Mouse (Mus musculus) kidney, embryonic 15.5 days (tissue): ENCODE results near the gene Sirt2. TPM values are rescaled to one million over a fixed set of nuclear protein-coding genes. Genes with fewer than 3 reads are reported as not detected.
A peak's percentile ranks its signal among the peaks of the same experiment; 100 is the strongest.

Source experiments
- ATAC-seq: fragments of 200-750 bp; cut with Nextera tagmentation; replicated peaks from 2 replicates; pipeline ENCODE4 v1.8.0; 2017; ENCODE audit warnings: moderate TSS enrichment; ENCODE audit not compliant: low FRiP score
- H3K27ac ChIP-seq: fragments of 300-500 bp; sonication (generic); 2 replicates; pipeline ENCODE4 v1.5.1; 2015; ENCODE audit warnings: mild to moderate bottlenecking, inconsistent platforms
- H3K27me3 ChIP-seq: fragments of 300-500 bp; sonication (generic); 2 replicates; pipeline ENCODE4 v1.6.1; 2015; ENCODE audit warnings: inconsistent platforms
- H3K36me3 ChIP-seq: fragments of 300-500 bp; sonication (generic); 2 replicates; pipeline ENCODE4 v1.6.1; 2015; ENCODE audit warnings: inconsistent platforms
- H3K4me1 ChIP-seq: fragments of 300-500 bp; sonication (generic); 2 replicates; pipeline ENCODE4 v1.6.1; 2015; ENCODE audit warnings: inconsistent platforms
- H3K4me2 ChIP-seq: fragments of 300-500 bp; sonication (generic); 2 replicates; pipeline ENCODE4 v1.6.1; 2015; ENCODE audit warnings: moderate library complexity, mild to moderate bottlenecking, inconsistent platforms
- H3K4me3 ChIP-seq: fragments of 300-500 bp; sonication (generic); replicated peaks from 2 replicates; pipeline ENCODE4 v1.5.1; 2015; ENCODE audit warnings: mild to moderate bottlenecking, inconsistent platforms
- H3K9ac ChIP-seq: fragments of 300-500 bp; sonication (generic); 2 replicates; pipeline ENCODE4 v1.6.1; 2015; ENCODE audit warnings: mild to moderate bottlenecking, inconsistent platforms
- H3K9me3 ChIP-seq: fragments of 300-500 bp; sonication (generic); replicated peaks from 2 replicates; pipeline ENCODE4 v1.6.1; 2016; ENCODE audit warnings: inconsistent platforms
- WGBS: fragments of 180-500 bp; shearing (Covaris S2); methylation state at CpG from one replicate; pipeline ENCODE4 v1.1.7; 2015; ENCODE audit warnings: mixed read lengths; 5-methylcytosine and 5-hydroxymethylcytosine counted together
- polyA plus RNA-seq: library from polyadenylated mRNA; unstranded; fragments of >200 nt; fragmentation: Nextera tagmentation; extraction: Ambion mirVana; gene quantifications from 2 replicates; pipeline ENCODE4 v1.2.1, GENCODE M21; 2015

The Sirt2 gene
- polyA plus RNA-seq, 1 experiment from 2014 or later: 67.6 TPM

- H3K36me3 ChIP-seq: peaks cover under 1% of the 10 kb centered on the region; the same call in 1 of the 2 replicates
- H3K9me3 ChIP-seq: no peaks in the 10 kb centered on the region
- WGBS: 67% methylated on average over 7 of the region's 7 CpGs
- 0 out of 2 replicates have a peak within 1 kb of the TSS, but pooled peaks have one; percentile 3 for H3K27ac ChIP-seq
- peak within 1 kb of the TSS; percentile 84 for H3K4me3 ChIP-seq
- H3K9ac ChIP-seq: peak within 1 kb of the TSS; percentile 69
- peak within 1 kb of the TSS; percentile 69 for H3K4me2 ChIP-seq
- no peaks in the 10 kb centered on the region for H3K27me3 ChIP-seq
- no peak for ATAC-seq
- peaks cover 25% of the 10 kb centered on the region for H3K4me1 ChIP-seq
Observed at GRCm38 (mm10) chr7:28767462-28767965, 979 bp downstream of the Sirt2 start, which contains the start of gene Nfkbib. Gene Nfkbib (minus strand): TSS chr7:28767512.

- no peak for ATAC-seq
- WGBS: 92% methylated on average over 9 of the region's 9 CpGs
- H3K36me3 ChIP-seq: no peaks in the 10 kb centered on the region
- H3K4me2 ChIP-seq: no peak overlapping the region
- H3K9me3 ChIP-seq: no peaks in the 10 kb centered on the region
- H3K4me3 ChIP-seq: no peak overlapping the region
- no peaks in the 10 kb centered on the region for H3K27me3 ChIP-seq
- H3K27ac ChIP-seq: no peak overlapping the region
- H3K4me1 ChIP-seq: peaks cover 31% of the 10 kb centered on the region
- no peak overlapping the region for H3K9ac ChIP-seq
Observed at GRCm38 (mm10) chr7:28769414-28769958, 3.0 kb downstream of the Sirt2 start.

- H3K4me2 ChIP-seq: no peak overlapping the region
- H3K4me3 ChIP-seq: no peak overlapping the region
- H3K4me1 ChIP-seq: peaks cover 23% of the 10 kb centered on the region
- WGBS: 81% methylated on average over 3 of the region's 3 CpGs
- H3K9ac ChIP-seq: no peak overlapping the region
- H3K9me3 ChIP-seq: no peaks in the 10 kb centered on the region
- H3K36me3 ChIP-seq: no peaks in the 10 kb centered on the region
- H3K27me3 ChIP-seq: no peaks in the 10 kb centered on the region
- no peak overlapping the region for H3K27ac ChIP-seq
- no peak for ATAC-seq
Observed at GRCm38 (mm10) chr7:28770309-28770708, 3.8 kb downstream of the Sirt2 start.

GRCm38 (mm10) chr7:28771867-28772266, 5.3 kb downstream of the Sirt2 start:
- Histone ChIP-seq H3K36me3 (no peaks in the 10 kb centered on the region), H3K9me3 (no peaks in the 10 kb centered on the region), H3K4me3 (no peak overlapping the region), H3K27ac (no peak overlapping the region), H3K4me2 (no peak overlapping the region), H3K4me1 (peaks cover 25% of the 10 kb centered on the region), H3K27me3 (no peaks in the 10 kb centered on the region), H3K9ac (no peak overlapping the region)
- no peak for ATAC-seq
- WGBS: 88% methylated on average over 11 of the region's 11 CpGs

- 0 out of 2 replicates have a peak, but pooled peaks cover 4% of the 10 kb centered on the region for H3K36me3 ChIP-seq
- no peaks in the 10 kb centered on the region for H3K27me3 ChIP-seq
- no peak for ATAC-seq
- no peak overlapping the region for H3K4me3 ChIP-seq
- no peak overlapping the region for H3K4me2 ChIP-seq
- 43% methylated on average over 3 of the region's 3 CpGs for WGBS
- H3K9me3 ChIP-seq: no peaks in the 10 kb centered on the region
- no peak overlapping the region for H3K27ac ChIP-seq
- H3K4me1 ChIP-seq: peaks cover 13% of the 10 kb centered on the region; the same call in 1 of the 2 replicates
- H3K9ac ChIP-seq: no peak overlapping the region
Observed at GRCm38 (mm10) chr7:28773163-28773562, 6.6 kb downstream of the Sirt2 start.

GRCm38 (mm10) chr7:28774164-28774563, 7.6 kb downstream of the Sirt2 start:
- Histone ChIP-seq H3K9me3 (no peaks in the 10 kb centered on the region), H3K27me3 (no peaks in the 10 kb centered on the region), H3K4me1 (peaks cover 13% of the 10 kb centered on the region; the same call in 1 of the 2 replicates), H3K27ac (no peak overlapping the region; the same call in 1 of the 2 replicates), H3K9ac (no peak overlapping the region), H3K4me3 (no peak overlapping the region), H3K4me2 (no peak overlapping the region), H3K36me3 (0 out of 2 replicates have a peak, but pooled peaks cover 4% of the 10 kb centered on the region)
- no peak for ATAC-seq
- WGBS: 66% methylated on average over 12 of the region's 12 CpGs

- 88% methylated on average over 7 of the region's 7 CpGs for WGBS
- peaks cover 13% of the 10 kb centered on the region for H3K4me1 ChIP-seq
Observed at GRCm38 (mm10) chr7:28775129-28775528, 8.6 kb downstream of the Sirt2 start.

GRCm38 (mm10) chr7:28778825-28779224, 12.3 kb downstream of the Sirt2 start:
- peaks cover 19% of the 10 kb centered on the region for H3K4me1 ChIP-seq

More at GRCm38 (mm10) chr7:28775129-28775528, 8.6 kb downstream of the Sirt2 start:
- H3K4me2 ChIP-seq: no peak overlapping the region
- no peak overlapping the region for H3K9ac ChIP-seq
- 0 out of 2 replicates have a peak overlapping the region, but pooled peaks have one; percentile 27 for H3K27ac ChIP-seq
- ATAC-seq: no peak
- no peaks in the 10 kb centered on the region for H3K27me3 ChIP-seq
- H3K4me3 ChIP-seq: no peak overlapping the region
- 0 out of 2 replicates have a peak, but pooled peaks cover 4% of the 10 kb centered on the region for H3K36me3 ChIP-seq
- no peaks in the 10 kb centered on the region for H3K9me3 ChIP-seq

GRCm38 (mm10) chr7:28780067-28780658, 13.6 kb downstream of the Sirt2 start:
- peaks cover 27% of the 10 kb centered on the region; the same call in 1 of the 2 replicates for H3K36me3 ChIP-seq
- no peak overlapping the region for H3K4me3 ChIP-seq
- WGBS: 46% methylated on average over 6 of the region's 6 CpGs
- ATAC-seq: peak; percentile 63; the same call in 1 of the 2 replicates
- no peaks in the 10 kb centered on the region for H3K27me3 ChIP-seq
- H3K27ac ChIP-seq: peak overlapping the region; percentile 62
- H3K4me1 ChIP-seq: peaks cover 16% of the 10 kb centered on the region
- H3K9me3 ChIP-seq: no peaks in the 10 kb centered on the region
- H3K4me2 ChIP-seq: no peak overlapping the region
- H3K9ac ChIP-seq: no peak overlapping the region

More at GRCm38 (mm10) chr7:28778825-28779224, 12.3 kb downstream of the Sirt2 start:
- no peaks in the 10 kb centered on the region for H3K9me3 ChIP-seq
- WGBS: 84% methylated on average over 9 of the region's 9 CpGs
- no peak overlapping the region for H3K9ac ChIP-seq
- H3K27ac ChIP-seq: no peak overlapping the region
- no peaks in the 10 kb centered on the region for H3K27me3 ChIP-seq
- H3K36me3 ChIP-seq: peaks cover 16% of the 10 kb centered on the region; the same call in 1 of the 2 replicates
- no peak overlapping the region for H3K4me2 ChIP-seq
- no peak overlapping the region for H3K4me3 ChIP-seq
- no peak for ATAC-seq

GRCm38 (mm10) chr7:28780857-28781256, 14.3 kb downstream of the Sirt2 start:
- WGBS: 76% methylated on average over 7 of the region's 7 CpGs
- H3K4me3 ChIP-seq: no peak overlapping the region
- H3K36me3 ChIP-seq: peaks cover 32% of the 10 kb centered on the region; the same call in 1 of the 2 replicates
- H3K9ac ChIP-seq: no peak overlapping the region
- peak overlapping the region; percentile 62; the same call in 1 of the 2 replicates for H3K27ac ChIP-seq
- H3K9me3 ChIP-seq: no peaks in the 10 kb centered on the region
- H3K4me2 ChIP-seq: no peak overlapping the region
- H3K27me3 ChIP-seq: no peaks in the 10 kb centered on the region
- H3K4me1 ChIP-seq: peaks cover 10% of the 10 kb centered on the region
- no peak for ATAC-seq

GRCm38 (mm10) chr7:28781261-28781663, 14.7 kb downstream of the Sirt2 start:
- Histone ChIP-seq H3K9ac (no peak overlapping the region), H3K27ac (0 out of 2 replicates have a peak overlapping the region, but pooled peaks have one; percentile 62), H3K27me3 (no peaks in the 10 kb centered on the region), H3K4me2 (no peak overlapping the region), H3K4me3 (no peak overlapping the region), H3K4me1 (peaks cover 9% of the 10 kb centered on the region), H3K9me3 (no peaks in the 10 kb centered on the region), H3K36me3 (peaks cover 36% of the 10 kb centered on the region)
- WGBS: 95% methylated on average over 8 of the region's 8 CpGs
- ATAC-seq: no peak

GRCm38 (mm10) chr7:28785161-28785560, 18.6 kb downstream of the Sirt2 start:
- ATAC-seq: no peak

More at GRCm38 (mm10) chr7:28785161-28785560, 18.6 kb downstream of the Sirt2 start:
- Histone ChIP-seq H3K27ac (no peak overlapping the region), H3K36me3 (peaks cover 43% of the 10 kb centered on the region), H3K27me3 (no peaks in the 10 kb centered on the region), H3K4me1 (peaks cover 27% of the 10 kb centered on the region), H3K9me3 (no peaks in the 10 kb centered on the region), H3K9ac (no peak overlapping the region), H3K4me2 (no peak overlapping the region), H3K4me3 (no peak overlapping the region)
- whole genome bisulfite sequencing: 81% methylated on average over 5 of the region's 5 CpGs
